Mouse (Mus musculus) MEL (cell line): Measurements from ENCODE around the gene Zfp989. TPM values are rescaled to one million over a fixed set of nuclear protein-coding genes. Genes with fewer than 3 reads are reported as not detected.
"Not testable (repeated sequence)": the region's sequence is repeated elsewhere in the genome, so short reads cannot be mapped to it uniquely, and the experiment has no call there.

Experiments used
- DNase-seq: peaks from one replicate; pipeline ENCODE4 v3.0.0; 2011; ENCODE audit warnings: low read depth, low spot score
- H3K27ac ChIP-seq: 2 replicates; pipeline ENCODE4 v1.5.1; 2012; ENCODE audit warnings: low read depth, mild to moderate bottlenecking, control low read depth, low read length, moderate library complexity; ENCODE audit not compliant: control insufficient read depth
- H3K27me3 ChIP-seq, 2 experiments: fragments of 150-350 bp in 1 of 2; sonication (generic) in 1 of 2; 2 replicates each; pipeline ENCODE4 v1.6.1; 2012; ENCODE audit warnings: low read length in 2 of 2, mild to moderate bottlenecking in 2 of 2, improper control_type of control experiment in 1 of 2, moderate library complexity in 1 of 2; ENCODE audit not compliant: insufficient read depth in 2 of 2, control insufficient read depth in 1 of 2
- H3K36me3 ChIP-seq, 2 experiments: 2 replicates each; pipeline ENCODE4 v1.6.1; 2012 to 2014; ENCODE audit warnings: low read length in 2 of 2, improper control_type of control experiment in 1 of 2, inconsistent platforms in 1 of 2, mild to moderate bottlenecking in 1 of 2; ENCODE audit not compliant: insufficient read depth in 2 of 2, control insufficient read depth in 1 of 2
- H3K4me1 ChIP-seq, 2 experiments: fragments of 150-350 bp in 1 of 2; sonication (generic) in 1 of 2; 2 replicates each; pipeline ENCODE4 v1.6.1; 2012; ENCODE audit warnings: low read length in 2 of 2, improper control_type of control experiment in 1 of 2, mild to moderate bottlenecking in 1 of 2; ENCODE audit not compliant: insufficient read depth in 2 of 2, control insufficient read depth in 1 of 2
- H3K4me3 ChIP-seq, 2 experiments: fragments of 150-350 bp in 1 of 2; sonication (generic) in 1 of 2; 2 replicates each; pipeline ENCODE4 v1.5.1; 2012; ENCODE audit warnings: low read depth in 2 of 2, low read length in 2 of 2, mild to moderate bottlenecking in 2 of 2, moderate library complexity in 2 of 2, control low read depth in 1 of 2, improper control_type of control experiment in 1 of 2; ENCODE audit not compliant: control insufficient read depth in 1 of 2, insufficient read depth in 1 of 2
- H3K79me2 ChIP-seq: 2 replicates; pipeline ENCODE4 v1.6.1; 2012; ENCODE audit warnings: mild to moderate bottlenecking, low read length, moderate library complexity; ENCODE audit not compliant: control insufficient read depth, poor library complexity, insufficient read depth
- H3K9ac ChIP-seq: 2 replicates; pipeline ENCODE4 v1.6.1; 2012; ENCODE audit warnings: low read depth, mild to moderate bottlenecking, control low read depth, low read length, moderate library complexity; ENCODE audit not compliant: control insufficient read depth, poor library complexity, severe bottlenecking
- H3K9me3 ChIP-seq: fragments of 150-350 bp; sonication (generic); replicated peaks from 2 replicates; pipeline ENCODE4 v1.6.1; 2012; ENCODE audit warnings: mild to moderate bottlenecking, low read length, improper control_type of control experiment, moderate library complexity; ENCODE audit not compliant: insufficient read depth
- CHD2 ChIP-seq: IDR thresholded peaks from 2 replicates; pipeline ENCODE4 v1.6.1; 2011; ENCODE audit warnings: low read length, improper control_type of control experiment
- CTCF ChIP-seq, 3 experiments: IDR thresholded peaks in 2 of 3; conservative IDR thresholded peaks in 1 of 3; 2 replicates each; pipeline ENCODE4 v1.5.1; 2011 to 2012; ENCODE audit warnings: low read length in 3 of 3, low read depth in 2 of 3, mild to moderate bottlenecking in 2 of 3, improper control_type of control experiment in 1 of 3, inconsistent platforms in 1 of 3, mixed read lengths in 1 of 3, moderate library complexity in 1 of 3; ENCODE audit not compliant: control insufficient read depth in 1 of 3, insufficient read depth in 1 of 3, poor library complexity in 1 of 3, severe bottlenecking in 1 of 3
- EP300 ChIP-seq, 2 experiments: IDR thresholded peaks; 2 replicates each; pipeline ENCODE4 v1.6.1; 2011; ENCODE audit warnings: improper control_type of control experiment in 2 of 2, low read length in 2 of 2, low read depth in 1 of 2, mild to moderate bottlenecking in 1 of 2
- MAFK ChIP-seq: IDR thresholded peaks from 2 replicates; pipeline ENCODE4 v1.6.1; 2011; ENCODE audit warnings: low read depth, mild to moderate bottlenecking, low read length, improper control_type of control experiment, borderline replicate concordance
- polyA plus RNA-seq, 2 experiments: library from polyadenylated mRNA; stranded (reverse) in 1 of 2; unstranded in 1 of 2; fragments of >175 nt in 1 of 2; fragments of >200 nt in 1 of 2; gene quantifications; 2 replicates each; pipeline versions ENCODE4 v1.2.1 to v1.2.4; 2012; ENCODE audit warnings: low replicate concordance in 2 of 2, low read depth in 1 of 2; ENCODE audit not compliant: insufficient read length in 2 of 2, insufficient read depth in 1 of 2, missing spikeins in 1 of 2
- total RNA-seq: library from RNA; depleted of rRNA; stranded (reverse); fragments of 300-350 nt; gene quantifications from 2 replicates; pipeline ENCODE4 v1.2.3, GENCODE M21; 2012; rRNA removed

Gene Zfp989
- not detected in 2 replicates for total RNA-seq
- polyA plus RNA-seq: under 1 TPM in 1 of 2 experiments, not detected in 1; 0.04 TPM

DNA sequence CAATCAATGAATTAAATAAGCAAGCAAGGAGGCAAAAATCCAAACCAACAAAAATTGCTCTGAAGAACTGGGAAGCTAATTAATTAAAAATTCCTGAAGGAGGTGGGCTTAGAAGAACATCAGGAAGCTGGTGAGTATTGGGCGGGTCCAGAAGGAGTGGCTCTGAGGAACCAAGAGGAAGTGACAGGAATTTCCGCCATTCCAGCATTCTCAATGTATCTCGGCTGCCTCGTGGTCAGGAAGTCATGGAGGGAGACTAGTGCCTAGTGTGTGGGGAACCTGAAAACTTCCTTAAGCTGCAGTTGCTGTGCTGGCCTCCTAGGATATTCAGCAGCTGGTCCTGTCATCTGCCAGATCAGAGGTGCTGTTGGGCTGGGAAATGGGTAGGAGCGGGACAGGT, at the start of gene Zfp989:
Gene Zfp989 (plus strand): TSS at position 220 of the 400 bp plus-strand sequence.
- not testable (repeated sequence) for H3K27me3 ChIP-seq, H3K9ac ChIP-seq, H3K27ac ChIP-seq, H3K4me3 ChIP-seq, H3K4me1 ChIP-seq, H3K9me3 ChIP-seq, DNase-seq, H3K36me3 ChIP-seq, H3K79me2 ChIP-seq

DNA sequence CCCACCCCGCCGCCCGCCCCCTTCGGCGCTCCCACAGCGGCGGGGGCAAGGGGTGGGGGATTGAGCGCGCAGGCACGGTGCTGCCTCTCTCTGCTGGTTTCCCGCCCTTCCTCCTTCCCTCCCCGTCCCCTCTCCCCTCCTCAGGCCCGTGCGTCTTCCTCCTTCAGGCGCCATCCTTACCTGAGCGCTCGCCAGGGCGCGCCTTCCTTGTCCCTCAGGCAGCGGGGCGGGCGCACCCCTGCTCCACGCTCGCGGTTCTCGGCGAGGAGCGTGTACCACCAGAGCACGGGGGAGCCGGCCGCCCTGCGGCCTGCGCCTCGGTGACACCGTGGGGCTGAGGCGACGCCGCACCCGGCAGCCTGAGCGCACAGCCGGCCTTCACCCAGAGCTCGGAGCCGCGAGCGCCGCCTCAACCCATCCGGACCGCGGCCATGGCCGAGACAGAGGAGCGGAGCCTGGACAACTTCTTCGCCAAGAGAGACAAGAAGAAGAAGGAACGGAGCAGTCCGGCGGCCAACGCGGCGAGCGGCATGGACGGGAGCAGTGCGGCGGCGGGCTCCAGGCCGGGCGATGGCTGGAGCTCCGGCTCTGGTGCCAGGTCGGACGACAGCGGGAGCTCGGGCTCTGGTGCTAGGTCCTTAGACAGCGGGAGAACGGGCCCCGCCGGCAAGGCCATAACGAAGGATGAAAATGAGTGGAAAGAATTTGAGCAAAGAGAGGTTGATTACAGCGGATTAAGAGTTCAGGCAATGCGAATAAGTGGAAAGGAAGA, 39.3 kb upstream of the Zfp989 start:
- no peaks in the 10 kb centered on the region; a peak in 1 of 4 replicates for H3K27me3 ChIP-seq
- no peak overlapping the region for H3K4me3 ChIP-seq
- no peak for TF ChIP-seq EP300 (IDR thresholded peaks at IDR 0.05; ENCODE audit: low read depth in 1 of 2, low read length in 2 of 2)
- TF ChIP-seq CHD2: no peak
- TF ChIP-seq CTCF (IDR thresholded peaks at IDR 0.05 in 2 of 3, conservative IDR thresholded peaks at IDR 0.05 in 1 of 3; ENCODE audit: control insufficient read depth in 1 of 3, insufficient read depth in 1 of 3, low read depth in 2 of 3, low read length in 3 of 3, poor library complexity in 1 of 3, severe bottlenecking in 1 of 3): no peak
- no peak for TF ChIP-seq MAFK
- no peak overlapping the region for H3K9ac ChIP-seq
- H3K36me3 ChIP-seq: no peaks in the 10 kb centered on the region
- H3K79me2 ChIP-seq: no peaks in the 10 kb centered on the region
- no peaks in the 10 kb centered on the region for H3K4me1 ChIP-seq
- DNase-seq: no peak
- no peak overlapping the region for H3K27ac ChIP-seq
- H3K9me3 ChIP-seq: no peaks in the 10 kb centered on the region

GRCm38 (mm10) chr4:146941691-146942090, 30.1 kb upstream of the Zfp989 start:
- not testable (repeated sequence) for H3K79me2 ChIP-seq, H3K9ac ChIP-seq, H3K27ac ChIP-seq, H3K27me3 ChIP-seq, H3K4me1 ChIP-seq, H3K4me3 ChIP-seq, H3K9me3 ChIP-seq, H3K36me3 ChIP-seq, DNase-seq

DNA sequence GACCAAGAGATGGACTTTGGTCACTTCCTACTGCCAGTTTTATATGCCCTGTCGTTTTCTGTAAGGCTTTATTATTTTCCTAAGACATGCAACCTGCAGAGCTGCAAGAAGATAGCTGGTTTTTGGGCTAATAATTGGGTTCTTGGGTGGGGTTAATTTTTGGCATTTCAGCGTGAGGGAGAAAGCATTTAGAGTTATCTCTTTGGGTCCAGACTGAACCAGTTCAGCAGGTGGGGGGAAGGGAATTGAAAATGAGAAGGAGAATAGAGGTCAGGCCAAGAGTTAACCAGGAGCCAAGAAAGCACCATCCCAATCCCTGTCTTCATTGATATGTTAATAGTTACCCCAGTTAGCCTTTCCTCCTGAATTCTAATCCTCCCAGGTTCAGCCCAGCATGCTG, 4.8 kb downstream of the Zfp989 start:
- DNase-seq, H3K36me3 ChIP-seq, H3K27ac ChIP-seq, H3K4me1 ChIP-seq, H3K9ac ChIP-seq, H3K4me3 ChIP-seq, H3K79me2 ChIP-seq, H3K9me3 ChIP-seq, H3K27me3 ChIP-seq: not testable (repeated sequence)

GRCm38 (mm10) chr4:147018400-147018799, 46.6 kb downstream of the Zfp989 start:
- not testable (repeated sequence) for H3K36me3 ChIP-seq, DNase-seq, H3K27ac ChIP-seq

GRCm38 (mm10) chr4:147021550-147021949, 49.8 kb downstream of the Zfp989 start, which contains the start of gene Rex2:
Rex2 (plus strand) TSS chr4:147021850.
- H3K9me3 ChIP-seq, H3K27ac ChIP-seq, H3K27me3 ChIP-seq, H3K4me1 ChIP-seq, H3K9ac ChIP-seq, H3K36me3 ChIP-seq, DNase-seq, H3K79me2 ChIP-seq, H3K4me3 ChIP-seq: not testable (repeated sequence)

More at GRCm38 (mm10) chr4:147018400-147018799, 46.6 kb downstream of the Zfp989 start:
- H3K79me2 ChIP-seq, H3K9ac ChIP-seq, H3K27me3 ChIP-seq, H3K9me3 ChIP-seq, H3K4me1 ChIP-seq, H3K4me3 ChIP-seq: not testable (repeated sequence)
